Mouse (Mus musculus) MEL (cell line): ENCODE measurements around the gene Crocc. TPM values are rescaled to one million over a fixed set of nuclear protein-coding genes. Genes with fewer than 3 reads are reported as not detected.

Source experiments
- DNase-seq: peaks from one replicate; pipeline ENCODE4 v3.0.0; 2011; ENCODE audit warnings: low read depth, low spot score
- H3K27ac ChIP-seq: 2 replicates; pipeline ENCODE4 v1.5.1; 2012; ENCODE audit warnings: low read depth, mild to moderate bottlenecking, control low read depth, low read length, moderate library complexity; ENCODE audit not compliant: control insufficient read depth
- H3K27me3 ChIP-seq, 2 experiments: fragments of 150-350 bp in 1 of 2; sonication (generic) in 1 of 2; 2 replicates each; pipeline ENCODE4 v1.6.1; 2012; ENCODE audit warnings: low read length in 2 of 2, mild to moderate bottlenecking in 2 of 2, improper control_type of control experiment in 1 of 2, moderate library complexity in 1 of 2; ENCODE audit not compliant: insufficient read depth in 2 of 2, control insufficient read depth in 1 of 2
- H3K36me3 ChIP-seq, 2 experiments: 2 replicates each; pipeline ENCODE4 v1.6.1; 2012 to 2014; ENCODE audit warnings: low read length in 2 of 2, improper control_type of control experiment in 1 of 2, inconsistent platforms in 1 of 2, mild to moderate bottlenecking in 1 of 2; ENCODE audit not compliant: insufficient read depth in 2 of 2, control insufficient read depth in 1 of 2
- H3K4me1 ChIP-seq, 2 experiments: fragments of 150-350 bp in 1 of 2; sonication (generic) in 1 of 2; 2 replicates each; pipeline ENCODE4 v1.6.1; 2012; ENCODE audit warnings: low read length in 2 of 2, improper control_type of control experiment in 1 of 2, mild to moderate bottlenecking in 1 of 2; ENCODE audit not compliant: insufficient read depth in 2 of 2, control insufficient read depth in 1 of 2
- H3K4me3 ChIP-seq, 2 experiments: fragments of 150-350 bp in 1 of 2; sonication (generic) in 1 of 2; 2 replicates each; pipeline ENCODE4 v1.5.1; 2012; ENCODE audit warnings: low read depth in 2 of 2, low read length in 2 of 2, mild to moderate bottlenecking in 2 of 2, moderate library complexity in 2 of 2, control low read depth in 1 of 2, improper control_type of control experiment in 1 of 2; ENCODE audit not compliant: control insufficient read depth in 1 of 2, insufficient read depth in 1 of 2
- H3K79me2 ChIP-seq: 2 replicates; pipeline ENCODE4 v1.6.1; 2012; ENCODE audit warnings: mild to moderate bottlenecking, low read length, moderate library complexity; ENCODE audit not compliant: control insufficient read depth, poor library complexity, insufficient read depth
- H3K9ac ChIP-seq: 2 replicates; pipeline ENCODE4 v1.6.1; 2012; ENCODE audit warnings: low read depth, mild to moderate bottlenecking, control low read depth, low read length, moderate library complexity; ENCODE audit not compliant: control insufficient read depth, poor library complexity, severe bottlenecking
- H3K9me3 ChIP-seq: fragments of 150-350 bp; sonication (generic); replicated peaks from 2 replicates; pipeline ENCODE4 v1.6.1; 2012; ENCODE audit warnings: mild to moderate bottlenecking, low read length, improper control_type of control experiment, moderate library complexity; ENCODE audit not compliant: insufficient read depth
- BHLHE40 ChIP-seq: IDR thresholded peaks from 2 replicates; pipeline ENCODE4 v1.6.1; 2012; ENCODE audit warnings: low read depth, mild to moderate bottlenecking, inconsistent platforms, low read length, improper control_type of control experiment, borderline replicate concordance
- CHD1 ChIP-seq: IDR thresholded peaks from 2 replicates; pipeline ENCODE4 v1.6.1; 2012; ENCODE audit warnings: low read depth, mild to moderate bottlenecking, inconsistent platforms, low read length, improper control_type of control experiment
- CTCF ChIP-seq, 3 experiments: IDR thresholded peaks in 2 of 3; conservative IDR thresholded peaks in 1 of 3; 2 replicates each; pipeline ENCODE4 v1.5.1; 2011 to 2012; ENCODE audit warnings: low read length in 3 of 3, low read depth in 2 of 3, mild to moderate bottlenecking in 2 of 3, improper control_type of control experiment in 1 of 3, inconsistent platforms in 1 of 3, mixed read lengths in 1 of 3, moderate library complexity in 1 of 3; ENCODE audit not compliant: control insufficient read depth in 1 of 3, insufficient read depth in 1 of 3, poor library complexity in 1 of 3, severe bottlenecking in 1 of 3
- ELF1 ChIP-seq: IDR thresholded peaks from 2 replicates; pipeline ENCODE4 v1.6.1; 2014; ENCODE audit warnings: low read depth, mild to moderate bottlenecking, inconsistent platforms, low read length, improper control_type of control experiment, moderate library complexity
- EP300 ChIP-seq, 2 experiments: IDR thresholded peaks; 2 replicates each; pipeline ENCODE4 v1.6.1; 2011; ENCODE audit warnings: improper control_type of control experiment in 2 of 2, low read length in 2 of 2, low read depth in 1 of 2, mild to moderate bottlenecking in 1 of 2
- KAT2A ChIP-seq: conservative IDR thresholded peaks from 2 replicates; pipeline ENCODE4 v1.6.1; 2012; ENCODE audit warnings: low read depth, low read length, improper control_type of control experiment, inconsistent platforms
- MAFK ChIP-seq: IDR thresholded peaks from 2 replicates; pipeline ENCODE4 v1.6.1; 2011; ENCODE audit warnings: low read depth, mild to moderate bottlenecking, low read length, improper control_type of control experiment, borderline replicate concordance
- MAZ ChIP-seq: IDR thresholded peaks from 2 replicates; pipeline ENCODE4 v1.6.1; 2012; ENCODE audit warnings: low read depth, mild to moderate bottlenecking, inconsistent platforms, low read length, improper control_type of control experiment
- MEF2A ChIP-seq: IDR thresholded peaks from 2 replicates; pipeline ENCODE4 v1.6.1; 2014; ENCODE audit warnings: low read depth, mild to moderate bottlenecking, inconsistent platforms, low read length, improper control_type of control experiment; ENCODE audit not compliant: poor library complexity, insufficient replicate concordance, severe bottlenecking; ENCODE audit errors: extremely low read depth
- MXI1 ChIP-seq: IDR thresholded peaks from 2 replicates; pipeline ENCODE4 v1.6.1; 2011; ENCODE audit warnings: mild to moderate bottlenecking, low read depth, low read length, improper control_type of control experiment
- NELFE ChIP-seq: IDR thresholded peaks from 2 replicates; pipeline ENCODE4 v1.6.1; 2011; ENCODE audit warnings: low read depth, low read length, improper control_type of control experiment
- NRF1 ChIP-seq: IDR thresholded peaks from 2 replicates; pipeline ENCODE4 v1.6.1; 2014; ENCODE audit warnings: low read depth, mild to moderate bottlenecking, inconsistent platforms, low read length, improper control_type of control experiment, moderate library complexity; ENCODE audit not compliant: poor library complexity, insufficient read depth, severe bottlenecking
- POLR2AphosphoS2 ChIP-seq: IDR thresholded peaks from 2 replicates; pipeline ENCODE4 v1.6.1; 2011; ENCODE audit warnings: low read length, improper control_type of control experiment
- RAD21 ChIP-seq: IDR thresholded peaks from 2 replicates; pipeline ENCODE4 v1.6.1; 2011; ENCODE audit warnings: mild to moderate bottlenecking, low read depth, low read length, improper control_type of control experiment
- RCOR1 ChIP-seq: IDR thresholded peaks from 2 replicates; pipeline ENCODE4 v1.6.1; 2012; ENCODE audit warnings: low read depth, mild to moderate bottlenecking, inconsistent platforms, low read length, improper control_type of control experiment
- SMC3 ChIP-seq: IDR thresholded peaks from 2 replicates; pipeline ENCODE4 v1.6.1; 2011; ENCODE audit warnings: low read depth, low read length, improper control_type of control experiment
- TAL1 ChIP-seq: IDR thresholded peaks from 2 replicates; pipeline ENCODE4 v1.6.1; 2012; ENCODE audit warnings: mild to moderate bottlenecking, inconsistent platforms, low read length, moderate library complexity, mixed read lengths
- TBP ChIP-seq: IDR thresholded peaks from 2 replicates; pipeline ENCODE4 v1.8.0; 2011; ENCODE audit warnings: low read depth, low read length, improper control_type of control experiment
- TCF12 ChIP-seq: IDR thresholded peaks from 2 replicates; pipeline ENCODE4 v1.6.1; 2014; ENCODE audit warnings: low read depth, mild to moderate bottlenecking, inconsistent platforms, low read length, improper control_type of control experiment, moderate library complexity
- UBTF ChIP-seq: IDR thresholded peaks from 2 replicates; pipeline ENCODE4 v1.6.1; 2012; ENCODE audit warnings: low read depth, mild to moderate bottlenecking, inconsistent platforms, low read length, improper control_type of control experiment, moderate library complexity, borderline replicate concordance; ENCODE audit not compliant: insufficient read depth
- USF1 ChIP-seq: IDR thresholded peaks from 2 replicates; pipeline ENCODE4 v1.6.1; 2014; ENCODE audit warnings: low read depth, mild to moderate bottlenecking, inconsistent platforms, low read length, improper control_type of control experiment, moderate library complexity
- USF2 ChIP-seq, 2 experiments: IDR thresholded peaks; 2 replicates each; pipeline ENCODE4 v1.6.1; 2011 to 2012; ENCODE audit warnings: improper control_type of control experiment in 2 of 2, low read length in 2 of 2, borderline replicate concordance in 1 of 2, inconsistent platforms in 1 of 2, low read depth in 1 of 2, mild to moderate bottlenecking in 1 of 2; ENCODE audit not compliant: insufficient read depth in 1 of 2
- ZC3H11A ChIP-seq: IDR thresholded peaks from 2 replicates; pipeline ENCODE4 v1.6.1; 2012; ENCODE audit warnings: low read depth, mild to moderate bottlenecking, inconsistent platforms, low read length, improper control_type of control experiment
- ZKSCAN1 ChIP-seq: IDR thresholded peaks from 2 replicates; pipeline ENCODE4 v1.6.1; 2012; ENCODE audit warnings: low read depth, mild to moderate bottlenecking, inconsistent platforms, low read length, improper control_type of control experiment, moderate library complexity
- polyA plus RNA-seq, 2 experiments: library from polyadenylated mRNA; stranded (reverse) in 1 of 2; unstranded in 1 of 2; fragments of >175 nt in 1 of 2; fragments of >200 nt in 1 of 2; gene quantifications; 2 replicates each; pipeline versions ENCODE4 v1.2.1 to v1.2.4; 2012; ENCODE audit warnings: low replicate concordance in 2 of 2, low read depth in 1 of 2; ENCODE audit not compliant: insufficient read length in 2 of 2, insufficient read depth in 1 of 2, missing spikeins in 1 of 2
- total RNA-seq: library from RNA; depleted of rRNA; stranded (reverse); fragments of 300-350 nt; gene quantifications from 2 replicates; pipeline ENCODE4 v1.2.3, GENCODE M21; 2012

Crocc gene
- total and polyA plus RNA-seq, 3 experiments: 0.77 to 3.6 TPM; not detected in 1

GRCm38 (mm10) chr4:141053568-141054161, 6.7 kb downstream of the Crocc start:
- no peaks in the 10 kb centered on the region for H3K79me2 ChIP-seq
- DNase-seq: no peak
- H3K4me1 ChIP-seq: no peaks in the 10 kb centered on the region
- no peaks in the 10 kb centered on the region for H3K36me3 ChIP-seq
- TF ChIP-seq POLR2AphosphoS2: no peak
- no peak for TF ChIP-seq NRF1
- no peaks in the 10 kb centered on the region for H3K9me3 ChIP-seq
- no peak overlapping the region for H3K27ac ChIP-seq
- H3K27me3 ChIP-seq: no peaks in the 10 kb centered on the region
- no peak overlapping the region for H3K4me3 ChIP-seq
- H3K9ac ChIP-seq: no peak overlapping the region

GRCm38 (mm10) chr4:141053138-141053537, 7.2 kb downstream of the Crocc start:
- no peaks in the 10 kb centered on the region for H3K79me2 ChIP-seq
- H3K4me3 ChIP-seq: no peak overlapping the region
- H3K4me1 ChIP-seq: no peaks in the 10 kb centered on the region
- no peaks in the 10 kb centered on the region for H3K36me3 ChIP-seq
- TF ChIP-seq CTCF (IDR thresholded peaks at IDR 0.05 in 2 of 3, conservative IDR thresholded peaks at IDR 0.05 in 1 of 3; ENCODE audit: control insufficient read depth in 1 of 3, insufficient read depth in 1 of 3, low read depth in 2 of 3, low read length in 3 of 3, poor library complexity in 1 of 3, severe bottlenecking in 1 of 3) (no peak), TBP (no peak), MEF2A (no peak), UBTF (no peak), MAZ (no peak), NELFE (no peak), POLR2AphosphoS2 (no peak), RAD21 (no peak), USF2 (IDR thresholded peaks at IDR 0.05; ENCODE audit: borderline replicate concordance in 1 of 2, insufficient read depth in 1 of 2, low read depth in 1 of 2, low read length in 2 of 2) (no peak), USF1 (no peak), KAT2A (no peak), TAL1 (no peak)
- DNase-seq: no peak
- H3K9me3 ChIP-seq: no peaks in the 10 kb centered on the region
- no peaks in the 10 kb centered on the region for H3K27me3 ChIP-seq
- H3K27ac ChIP-seq: no peak overlapping the region
- H3K9ac ChIP-seq: no peak overlapping the region

GRCm38 (mm10) chr4:141052442-141052841, 7.9 kb downstream of the Crocc start:
- Histone ChIP-seq H3K27me3 (no peaks in the 10 kb centered on the region), H3K4me3 (no peak overlapping the region), H3K4me1 (no peaks in the 10 kb centered on the region), H3K9me3 (no peaks in the 10 kb centered on the region), H3K9ac (no peak overlapping the region), H3K79me2 (no peaks in the 10 kb centered on the region), H3K36me3 (no peaks in the 10 kb centered on the region), H3K27ac (no peak overlapping the region)
- TF ChIP-seq BHLHE40: no peak
- TF ChIP-seq ZC3H11A: no peak
- no peak for TF ChIP-seq EP300 (IDR thresholded peaks at IDR 0.05; ENCODE audit: low read depth in 1 of 2, low read length in 2 of 2)
- TF ChIP-seq KAT2A: no peak
- no peak for TF ChIP-seq TBP
- no peak for TF ChIP-seq MAFK
- no peak for TF ChIP-seq MXI1
- TF ChIP-seq ELF1: no peak
- TF ChIP-seq ZKSCAN1: no peak
- TF ChIP-seq MAZ: no peak
- no peak for TF ChIP-seq NELFE
- no peak for TF ChIP-seq TAL1
- no peak for TF ChIP-seq POLR2AphosphoS2
- no peak for TF ChIP-seq SMC3
- no peak for TF ChIP-seq RCOR1
- no peak for TF ChIP-seq MEF2A
- TF ChIP-seq TCF12: no peak
- TF ChIP-seq CHD1: no peak
- DNase-seq: no peak
